Mouse (Mus musculus) heart, embryonic 10.5 days (tissue): ENCODE measurements around the gene Apoa5. TPM values are rescaled to one million over a fixed set of nuclear protein-coding genes. Genes with fewer than 3 reads are reported as not detected.

Experiments
- DNase-seq: peaks from one replicate; pipeline ENCODE4 v3.0.0-alpha.2; 2017; ENCODE audit warnings: low spot score
- H3K27ac ChIP-seq: fragments of 300-500 bp; sonication (generic); 2 replicates; pipeline ENCODE4 v1.5.1; 2016; ENCODE audit warnings: mild to moderate bottlenecking
- H3K27me3 ChIP-seq: fragments of 300-500 bp; sonication (generic); 2 replicates; pipeline ENCODE4 v1.6.1; 2016; ENCODE audit warnings: mild to moderate bottlenecking; ENCODE audit not compliant: poor library complexity, insufficient read depth, severe bottlenecking
- H3K36me3 ChIP-seq: fragments of 300-500 bp; sonication (generic); 2 replicates; pipeline ENCODE4 v1.6.1; 2016; ENCODE audit warnings: mild to moderate bottlenecking, moderate library complexity
- H3K4me1 ChIP-seq: fragments of 300-500 bp; sonication (generic); 2 replicates; pipeline ENCODE4 v1.6.1; 2016; ENCODE audit warnings: mild to moderate bottlenecking
- H3K4me3 ChIP-seq: fragments of 300-500 bp; sonication (generic); 2 replicates; pipeline ENCODE4 v1.5.1; 2016; ENCODE audit warnings: mild to moderate bottlenecking, moderate library complexity
- H3K9me3 ChIP-seq: fragments of 300-500 bp; sonication (generic); 2 replicates; pipeline ENCODE4 v1.6.1; 2016; ENCODE audit warnings: mild to moderate bottlenecking, moderate library complexity
- WGBS: fragments of 180-500 bp; shearing (Covaris S2); methylation state at CpG from one replicate; pipeline ENCODE4 v1.1.7; 2016; 5-methylcytosine and 5-hydroxymethylcytosine counted together
- polyA plus RNA-seq: library from polyadenylated mRNA; unstranded; fragments of >200 nt; fragmentation: Nextera tagmentation; extraction: Ambion mirVana; gene quantifications from 2 replicates; pipeline ENCODE4 v1.2.1, GENCODE M21; 2016

Gene Apoa5
- polyA plus RNA-seq, 1 experiment from 2014 or later, result 0.23 TPM

- Histone ChIP-seq H3K36me3 (no peaks in the 10 kb centered on the region), H3K27me3 (peaks cover 18% of the 10 kb centered on the region; the same call in 1 of the 2 replicates), H3K4me3 (no peak within 1 kb of the TSS), H3K27ac (0 out of 2 replicates have a peak within 1 kb of the TSS, but pooled peaks have one; percentile 6), H3K4me1 (peaks cover 21% of the 10 kb centered on the region), H3K9me3 (no peaks in the 10 kb centered on the region)
- 59% methylated on average over 7 of the region's 7 CpGs for WGBS
- no peak for DNase-seq
Observed at GRCm38 (mm10) chr9:46240526-46241153, 27.8 kb upstream of the Apoa5 start, which contains the start of gene Apoa4. Apoa4 (plus strand) TSS chr9:46240696.

GRCm38 (mm10) chr9:46241818-46242217, 26.6 kb upstream of the Apoa5 start:
- Histone ChIP-seq H3K4me1 (peaks cover 19% of the 10 kb centered on the region), H3K9me3 (no peaks in the 10 kb centered on the region), H3K36me3 (no peaks in the 10 kb centered on the region), H3K27ac (no peak overlapping the region), H3K27me3 (peaks cover 18% of the 10 kb centered on the region; the same call in 1 of the 2 replicates), H3K4me3 (no peak overlapping the region)
- WGBS, result 66% methylated on average over 2 of the region's 2 CpGs
- no peak for DNase-seq

GRCm38 (mm10) chr9:46243122-46243521, 25.3 kb upstream of the Apoa5 start:
- Histone ChIP-seq H3K4me1 (peaks cover 19% of the 10 kb centered on the region), H3K27ac (peak overlapping the region; percentile 57; the same call in 1 of the 2 replicates), H3K27me3 (peaks cover 24% of the 10 kb centered on the region; the same call in 1 of the 2 replicates), H3K4me3 (no peak overlapping the region), H3K9me3 (no peaks in the 10 kb centered on the region), H3K36me3 (no peaks in the 10 kb centered on the region)
- DNase-seq, result no peak
- 71% methylated on average over 4 of the region's 4 CpGs for WGBS

- H3K36me3 ChIP-seq, result no peaks in the 10 kb centered on the region
- H3K4me3 ChIP-seq, result no peak overlapping the region
- peaks cover 19% of the 10 kb centered on the region for H3K4me1 ChIP-seq
- peak overlapping the region; percentile 57; the same call in 1 of the 2 replicates for H3K27ac ChIP-seq
- H3K9me3 ChIP-seq, result no peaks in the 10 kb centered on the region
- DNase-seq, result no peak
- H3K27me3 ChIP-seq, result peaks cover 29% of the 10 kb centered on the region; the same call in 1 of the 2 replicates
- WGBS, result 34% methylated on average over 8 of the region's 8 CpGs
Observed at GRCm38 (mm10) chr9:46243584-46243983, 24.8 kb upstream of the Apoa5 start.

GRCm38 (mm10) chr9:46246752-46247324, 21.6 kb upstream of the Apoa5 start:
- whole genome bisulfite sequencing, result 30% methylated on average over 11 of the region's 11 CpGs
- no peak overlapping the region for H3K27ac ChIP-seq

GRCm38 (mm10) chr9:46256177-46256576, 12.3 kb upstream of the Apoa5 start:
- Histone ChIP-seq H3K36me3 (no peaks in the 10 kb centered on the region), H3K4me3 (no peak overlapping the region), H3K27ac (no peak overlapping the region), H3K9me3 (no peaks in the 10 kb centered on the region), H3K4me1 (no peaks in the 10 kb centered on the region), H3K27me3 (peaks cover 4% of the 10 kb centered on the region; the same call in 1 of the 2 replicates)
- no peak for DNase-seq
- 89% methylated on average over 7 of the region's 7 CpGs for WGBS

More at GRCm38 (mm10) chr9:46246752-46247324, 21.6 kb upstream of the Apoa5 start:
- peaks cover 19% of the 10 kb centered on the region for H3K4me1 ChIP-seq
- H3K9me3 ChIP-seq, result no peaks in the 10 kb centered on the region
- no peaks in the 10 kb centered on the region for H3K36me3 ChIP-seq
- H3K4me3 ChIP-seq, result no peak overlapping the region
- DNase-seq, result peak; percentile 88
- peaks cover 19% of the 10 kb centered on the region; the same call in 1 of the 2 replicates for H3K27me3 ChIP-seq

GRCm38 (mm10) chr9:46256658-46257385, 11.6 kb upstream of the Apoa5 start:
- Histone ChIP-seq H3K4me1 (no peaks in the 10 kb centered on the region), H3K27ac (peak overlapping the region; percentile 42; the same call in 1 of the 2 replicates), H3K9me3 (no peaks in the 10 kb centered on the region), H3K27me3 (peaks cover 4% of the 10 kb centered on the region; the same call in 1 of the 2 replicates), H3K36me3 (no peaks in the 10 kb centered on the region), H3K4me3 (no peak overlapping the region)
- no peak for DNase-seq
- 84% methylated on average over 10 of the region's 10 CpGs for WGBS

- Histone ChIP-seq H3K4me1 (no peaks in the 10 kb centered on the region), H3K27ac (peak overlapping the region; percentile 42; the same call in 1 of the 2 replicates), H3K9me3 (no peaks in the 10 kb centered on the region), H3K36me3 (no peaks in the 10 kb centered on the region), H3K27me3 (peaks cover 4% of the 10 kb centered on the region; the same call in 1 of the 2 replicates), H3K4me3 (no peak overlapping the region)
- 76% methylated on average over 3 of the region's 3 CpGs for WGBS
- DNase-seq, result no peak
Observed at GRCm38 (mm10) chr9:46257546-46257945, 10.9 kb upstream of the Apoa5 start.

- 76% methylated on average over 6 of the region's 6 CpGs for WGBS
- Histone ChIP-seq H3K36me3 (no peaks in the 10 kb centered on the region), H3K9me3 (no peaks in the 10 kb centered on the region), H3K27me3 (peaks cover 4% of the 10 kb centered on the region; the same call in 1 of the 2 replicates), H3K27ac (no peak overlapping the region), H3K4me1 (no peaks in the 10 kb centered on the region), H3K4me3 (no peak overlapping the region)
- no peak for DNase-seq
Observed at GRCm38 (mm10) chr9:46259111-46259510, 9.3 kb upstream of the Apoa5 start.

- Histone ChIP-seq H3K9me3 (no peaks in the 10 kb centered on the region), H3K27me3 (peaks cover 4% of the 10 kb centered on the region; the same call in 1 of the 2 replicates), H3K36me3 (no peaks in the 10 kb centered on the region), H3K4me3 (no peak overlapping the region), H3K27ac (no peak overlapping the region), H3K4me1 (no peaks in the 10 kb centered on the region)
- WGBS, result 83% methylated on average over 7 of the region's 7 CpGs
- no peak for DNase-seq
Observed at GRCm38 (mm10) chr9:46261131-46261530, 7.3 kb upstream of the Apoa5 start.

- H3K9me3 ChIP-seq, result no peaks in the 10 kb centered on the region
Observed at GRCm38 (mm10) chr9:46269125-46269524, 692 bp downstream of the Apoa5 start.

GRCm38 (mm10) chr9:46270782-46271181, 2.3 kb downstream of the Apoa5 start:
- Histone ChIP-seq H3K36me3 (peaks cover 16% of the 10 kb centered on the region), H3K27ac (no peak overlapping the region), H3K27me3 (peaks cover 41% of the 10 kb centered on the region), H3K4me3 (no peak overlapping the region), H3K4me1 (peaks cover 23% of the 10 kb centered on the region), H3K9me3 (no peaks in the 10 kb centered on the region)
- WGBS, result 86% methylated on average over 4 of the region's 4 CpGs
- no peak for DNase-seq

More at GRCm38 (mm10) chr9:46269125-46269524, 692 bp downstream of the Apoa5 start:
- no peak overlapping the region for H3K27ac ChIP-seq
- 81% methylated on average over 5 of the region's 5 CpGs for WGBS
- no peak overlapping the region for H3K4me3 ChIP-seq
- no peak for DNase-seq
- H3K4me1 ChIP-seq, result peaks cover 19% of the 10 kb centered on the region
- H3K27me3 ChIP-seq, result peaks cover 41% of the 10 kb centered on the region
- no peaks in the 10 kb centered on the region for H3K36me3 ChIP-seq
